Mouse (Mus musculus): ENCODE results near the gene F11r. TPM values are rescaled to one million over a fixed set of nuclear protein-coding genes. Genes with fewer than 3 reads are reported as not detected.
A peak's percentile ranks its signal among the peaks of the same experiment; 100 is the strongest.

F11r gene
- polyA plus RNA-seq, 1 experiment from 2014 or later: 38.2 TPM

DNA sequence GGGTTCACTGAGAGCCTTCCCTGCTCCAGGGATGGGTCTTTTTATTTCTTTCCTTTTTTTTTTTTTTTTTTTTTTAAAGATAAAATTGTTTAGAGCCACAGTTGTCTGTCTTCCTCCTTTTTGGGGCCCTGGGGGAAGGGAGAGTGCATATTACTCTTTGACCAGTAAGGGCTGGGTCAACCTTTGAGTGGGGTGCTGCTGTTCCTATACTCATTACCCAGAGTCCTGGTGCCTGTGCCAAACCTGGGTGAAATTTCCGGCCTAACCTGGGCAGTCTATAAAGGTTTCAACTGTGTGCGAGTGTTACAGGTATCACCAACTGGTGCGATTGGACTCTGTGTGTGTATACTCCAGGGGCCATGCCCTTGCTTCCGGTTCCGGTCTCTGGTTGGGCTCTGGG lies 18.7 kb upstream of the F11r start, which contains the start of gene Tstd1:
TSS of gene Tstd1 (plus strand) at position 213 of the 400 bp plus-strand sequence.
- Histone ChIP-seq H3K36me3 (peaks cover 80% of the 10 kb centered on the region), H3K27ac (no peak within 1 kb of the TSS), H3K27me3 (ENCODE audit: low read depth, poor library complexity, severe bottlenecking) (no peaks in the 10 kb centered on the region), H3K4me3 (no peak within 1 kb of the TSS), H3K9me3 (replicated peaks) (no peaks in the 10 kb centered on the region), H3K4me1 (peaks cover 4% of the 10 kb centered on the region)
- DNase-seq (ENCODE audit: low spot score): no peak
- 87% methylated on average over 5 of the region's 5 CpGs for WGBS

DNA sequence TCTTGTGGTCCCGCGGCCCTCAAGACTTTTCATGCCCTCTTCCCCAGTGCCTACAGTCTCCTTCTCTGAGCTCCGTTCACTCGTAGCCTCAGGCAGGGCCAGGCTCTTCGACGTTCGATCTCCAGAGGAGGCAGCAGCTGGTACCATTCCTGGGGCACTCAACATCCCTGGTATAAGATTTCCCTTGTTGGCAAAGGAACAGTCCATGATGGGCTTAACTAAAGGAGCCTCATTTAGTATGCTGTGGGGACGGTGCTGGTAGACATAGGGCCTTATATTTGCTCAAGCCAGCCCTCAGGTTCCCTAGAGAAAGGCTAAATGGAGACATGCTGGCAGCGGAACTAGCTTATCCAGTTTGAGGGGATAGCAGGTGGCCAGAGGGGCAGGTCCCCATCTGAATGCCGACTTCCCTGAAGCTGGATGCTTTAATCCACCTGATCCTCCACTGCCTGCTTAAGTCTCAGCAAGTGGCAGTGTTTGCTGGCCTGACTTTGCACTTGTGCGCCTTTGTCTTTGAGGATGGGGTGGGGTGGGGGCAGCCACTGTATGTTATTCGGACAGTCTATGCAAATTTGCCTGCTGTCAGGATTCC lies 17.9 kb upstream of the F11r start:
- Histone ChIP-seq H3K4me3 (no peak overlapping the region), H3K27me3 (ENCODE audit: low read depth, poor library complexity, severe bottlenecking) (no peaks in the 10 kb centered on the region), H3K27ac (no peak overlapping the region), H3K9me3 (replicated peaks) (no peaks in the 10 kb centered on the region), H3K4me1 (no peaks in the 10 kb centered on the region), H3K36me3 (peaks cover 73% of the 10 kb centered on the region)
- DNase-seq (ENCODE audit: low spot score): no peak
- 73% methylated on average over 12 of the region's 12 CpGs for WGBS

DNA sequence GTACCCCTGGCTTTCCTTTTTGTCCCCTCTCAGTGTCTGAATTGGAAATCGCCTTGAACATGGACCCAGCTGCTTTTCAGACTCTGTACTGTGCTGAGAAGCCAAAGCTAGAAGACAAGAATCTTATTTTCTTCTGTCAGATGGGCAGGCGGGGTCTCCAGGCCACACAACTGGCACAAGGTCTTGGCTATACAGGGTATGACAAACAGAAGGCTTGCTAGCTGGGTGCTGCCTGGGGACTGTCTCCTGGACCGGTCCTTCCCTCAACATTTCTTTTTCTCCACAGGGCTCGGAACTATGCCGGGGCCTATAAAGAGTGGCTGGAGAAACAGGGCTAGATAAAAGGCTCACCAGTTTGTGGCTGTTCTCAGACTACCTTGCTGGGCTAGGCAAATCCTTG lies 17.4 kb upstream of the F11r start:
- DNase-seq (ENCODE audit: low spot score): no peak
- peaks cover 68% of the 10 kb centered on the region for H3K36me3 ChIP-seq
- no peaks in the 10 kb centered on the region for H3K4me1 ChIP-seq
- H3K9me3 ChIP-seq (replicated peaks): no peaks in the 10 kb centered on the region
- H3K4me3 ChIP-seq: no peak overlapping the region
- H3K27ac ChIP-seq: no peak overlapping the region
- WGBS: 82% methylated on average over 5 of the region's 5 CpGs
- no peaks in the 10 kb centered on the region for H3K27me3 ChIP-seq (ENCODE audit: low read depth, poor library complexity, severe bottlenecking)

DNA sequence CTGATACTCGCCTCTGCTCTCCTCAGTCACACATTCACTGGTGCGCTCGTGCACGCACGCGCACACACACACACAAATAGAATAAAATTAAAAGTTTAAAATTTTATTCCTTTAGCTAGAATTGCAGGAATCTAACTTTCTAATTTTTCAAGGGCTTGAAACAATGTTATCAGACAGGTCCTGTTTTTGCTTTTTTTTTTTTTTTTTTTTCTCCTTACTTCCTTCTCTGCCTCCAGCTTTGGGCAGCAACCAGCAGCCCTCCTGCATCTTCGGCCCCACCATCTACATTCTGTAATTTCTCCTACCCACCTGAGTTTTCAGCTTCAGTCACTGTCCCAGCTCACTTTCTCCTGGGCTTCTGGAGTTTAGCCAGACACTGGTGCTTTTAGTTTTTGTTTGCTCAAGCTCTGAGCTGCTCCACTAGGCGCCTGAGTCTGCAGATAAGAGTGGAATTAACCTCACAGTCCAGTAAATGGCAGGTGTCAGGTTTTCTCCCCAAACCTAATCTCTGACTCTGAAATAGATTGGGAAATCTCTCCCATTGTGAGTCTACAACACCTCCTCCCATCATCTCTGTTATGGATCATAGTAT lies 14.7 kb upstream of the F11r start:
- no peak for DNase-seq (ENCODE audit: low spot score)
- Histone ChIP-seq H3K4me1 (0 out of 2 replicates have a peak, but pooled peaks cover 1% of the 10 kb centered on the region), H3K36me3 (peaks cover 41% of the 10 kb centered on the region), H3K9me3 (replicated peaks) (no peaks in the 10 kb centered on the region), H3K27me3 (ENCODE audit: low read depth, poor library complexity, severe bottlenecking) (no peaks in the 10 kb centered on the region), H3K4me3 (no peak overlapping the region), H3K27ac (no peak overlapping the region)
- 92% methylated on average over 8 of the region's 8 CpGs for WGBS

DNA sequence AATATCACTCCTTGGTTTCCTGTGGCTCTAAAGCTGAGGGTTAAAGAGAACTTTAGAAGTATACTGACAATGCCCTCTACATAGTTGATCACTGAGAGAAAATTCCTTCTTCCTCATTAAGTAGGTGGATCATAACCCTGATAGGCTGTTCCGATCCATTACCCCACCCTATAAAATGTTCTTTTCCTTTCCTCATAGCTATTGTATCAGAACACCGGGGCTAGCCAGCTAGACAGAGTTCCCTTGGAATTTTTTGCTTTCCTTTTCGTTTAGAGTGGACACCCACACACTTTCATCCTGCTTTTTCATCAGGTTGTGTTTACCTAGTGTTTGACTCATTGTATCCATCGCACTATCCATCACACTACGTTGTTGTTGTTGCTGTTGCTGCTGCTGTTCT lies 12.7 kb upstream of the F11r start:
- Histone ChIP-seq H3K36me3 (peaks cover 21% of the 10 kb centered on the region), H3K9me3 (replicated peaks) (no peaks in the 10 kb centered on the region), H3K27ac (no peak overlapping the region), H3K4me3 (no peak overlapping the region), H3K4me1 (0 out of 2 replicates have a peak, but pooled peaks cover 4% of the 10 kb centered on the region), H3K27me3 (ENCODE audit: low read depth, poor library complexity, severe bottlenecking) (no peaks in the 10 kb centered on the region)
- WGBS: 73% methylated on average over 5 of the region's 5 CpGs
- no peak for DNase-seq (ENCODE audit: low spot score)

DNA sequence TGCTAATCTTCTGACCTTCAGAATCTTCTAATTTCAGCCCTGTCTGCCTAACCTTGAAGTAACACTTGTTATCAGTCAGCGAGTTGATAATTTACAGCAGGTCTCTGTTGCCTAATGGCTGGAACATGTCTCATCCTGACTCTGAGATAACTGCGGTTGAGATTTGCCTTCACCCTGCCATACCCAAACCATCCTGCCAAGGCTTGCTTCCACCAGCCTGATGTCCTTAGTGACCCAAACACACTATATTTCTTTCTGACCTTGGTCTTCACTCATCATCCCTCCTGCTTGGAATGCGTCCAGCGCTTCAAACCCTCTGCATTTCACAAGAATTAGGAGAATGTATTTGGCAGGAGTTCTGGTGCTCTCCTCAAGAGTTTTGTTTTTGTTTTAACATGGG lies 12.2 kb upstream of the F11r start:
- 73% methylated on average over 4 of the region's 4 CpGs for WGBS
- H3K36me3 ChIP-seq: peaks cover 16% of the 10 kb centered on the region
- H3K9me3 ChIP-seq (replicated peaks): no peaks in the 10 kb centered on the region
- H3K4me1 ChIP-seq: 0 out of 2 replicates have a peak, but pooled peaks cover 4% of the 10 kb centered on the region
- no peak for DNase-seq (ENCODE audit: low spot score)
- no peak overlapping the region for H3K4me3 ChIP-seq
- H3K27me3 ChIP-seq (ENCODE audit: low read depth, poor library complexity, severe bottlenecking): no peaks in the 10 kb centered on the region
- H3K27ac ChIP-seq: no peak overlapping the region

DNA sequence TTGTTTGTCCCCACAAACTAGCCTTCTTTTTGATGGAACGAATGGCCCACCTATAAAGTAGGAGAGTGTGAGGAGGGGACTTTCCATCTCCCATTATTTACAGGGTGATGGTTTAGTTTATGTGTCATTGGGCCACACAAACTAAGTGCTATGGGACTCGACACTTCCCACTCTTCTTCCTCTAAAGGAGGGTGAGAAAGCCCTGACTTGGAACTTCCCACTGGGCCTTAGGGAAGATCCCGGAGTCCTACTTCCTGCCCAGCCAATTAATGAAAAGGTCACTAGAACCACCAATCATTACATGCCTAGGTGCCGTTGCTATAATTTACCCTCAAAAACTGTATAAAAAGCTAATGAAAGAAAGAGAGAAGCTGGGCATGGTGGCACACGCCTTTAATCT lies 5.2 kb upstream of the F11r start:
- DNase-seq (ENCODE audit: low spot score): no peak
- H3K9me3 ChIP-seq (replicated peaks): no peaks in the 10 kb centered on the region
- peaks cover 10% of the 10 kb centered on the region for H3K27me3 ChIP-seq (ENCODE audit: low read depth, poor library complexity, severe bottlenecking)
- no peak overlapping the region for H3K27ac ChIP-seq
- no peak overlapping the region for H3K4me3 ChIP-seq
- whole genome bisulfite sequencing: 77% methylated on average over 5 of the region's 5 CpGs
- peaks cover 15% of the 10 kb centered on the region for H3K4me1 ChIP-seq
- H3K36me3 ChIP-seq: no peaks in the 10 kb centered on the region

DNA sequence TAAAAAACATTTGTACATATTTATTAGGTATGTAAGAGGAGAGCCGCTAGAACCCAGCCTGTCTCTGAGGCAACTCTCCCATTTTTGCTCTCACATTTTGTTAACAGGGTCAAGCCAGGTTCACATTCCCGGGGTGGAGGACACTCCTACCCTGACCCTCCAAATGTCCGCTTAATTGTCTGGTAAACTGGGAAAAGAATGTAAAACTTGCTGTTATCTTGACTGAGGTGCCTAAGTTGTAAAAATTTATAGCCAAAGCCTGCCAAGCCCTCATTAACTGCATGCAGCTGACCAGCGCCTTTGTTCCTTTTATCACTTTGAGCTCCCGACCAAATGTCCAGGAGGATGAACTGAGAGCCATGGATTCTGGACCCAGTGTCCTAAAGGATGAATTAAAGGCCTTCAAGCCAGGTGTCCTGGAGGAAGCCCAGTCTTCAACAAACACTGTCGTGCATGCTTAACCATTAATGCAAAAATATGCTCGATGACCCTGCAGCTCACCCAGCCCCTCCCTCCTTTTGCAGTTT lies 2.0 kb upstream of the F11r start:
- peaks cover 43% of the 10 kb centered on the region for H3K4me1 ChIP-seq
- WGBS: 8% methylated on average over 7 of the region's 7 CpGs
- peaks cover 39% of the 10 kb centered on the region for H3K27me3 ChIP-seq (ENCODE audit: low read depth, poor library complexity, severe bottlenecking)
- no peak overlapping the region for H3K27ac ChIP-seq
- DNase-seq (ENCODE audit: low spot score): no peak
- H3K36me3 ChIP-seq: no peaks in the 10 kb centered on the region
- H3K4me3 ChIP-seq: no peak overlapping the region
- no peaks in the 10 kb centered on the region for H3K9me3 ChIP-seq (replicated peaks)

DNA sequence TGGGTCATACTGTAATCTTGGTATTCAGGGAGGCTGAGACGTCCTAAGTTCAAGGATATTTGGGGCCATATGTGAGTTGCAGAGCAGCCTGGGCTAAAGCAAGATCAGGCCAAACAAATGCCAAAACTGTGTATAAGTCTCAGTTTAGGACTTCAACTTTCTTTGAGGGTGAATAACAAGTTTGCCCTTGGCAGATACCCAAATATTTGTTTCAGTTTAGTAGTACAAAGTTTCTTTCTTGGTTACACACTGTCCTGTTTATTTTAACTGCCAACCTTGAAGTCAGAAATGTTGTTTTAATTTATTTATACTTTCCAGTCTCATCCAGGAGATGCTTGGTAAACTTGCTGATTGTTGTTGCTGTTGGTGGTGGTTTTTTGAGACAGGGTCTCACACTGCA lies 1.4 kb upstream of the F11r start:
- peaks cover 39% of the 10 kb centered on the region for H3K27me3 ChIP-seq (ENCODE audit: low read depth, poor library complexity, severe bottlenecking)

DNA sequence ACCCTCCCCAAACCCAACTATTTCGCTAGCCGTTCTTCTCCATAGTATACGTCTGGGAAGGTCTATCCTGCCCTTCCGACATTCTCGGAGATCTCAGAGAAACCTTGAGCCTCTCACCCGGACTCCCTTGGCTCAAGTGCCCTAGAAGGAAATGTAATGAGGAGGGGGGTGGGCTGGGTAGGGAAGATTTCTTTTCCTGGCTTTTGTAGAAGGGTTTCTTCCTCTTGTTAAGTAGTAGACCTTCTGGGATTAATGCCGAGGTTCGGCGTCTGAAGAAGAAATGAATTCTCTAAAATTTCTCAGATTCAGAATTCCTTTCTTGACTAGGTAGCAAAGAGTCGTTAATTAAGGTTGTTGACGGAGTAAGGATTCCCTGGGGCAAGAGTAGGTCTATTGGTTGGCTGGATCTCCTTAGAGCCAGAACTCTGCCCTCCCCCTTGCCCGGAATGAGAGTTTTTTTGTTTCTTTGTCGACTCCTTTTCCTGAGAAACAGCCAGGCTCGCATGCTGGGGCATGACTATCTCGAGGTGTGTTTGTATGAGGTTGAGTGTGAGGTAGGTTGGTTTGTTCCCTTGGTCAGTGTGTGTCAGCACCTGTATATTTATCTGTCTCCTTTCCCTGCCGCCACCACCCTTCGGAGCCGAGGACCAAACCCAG lies 807 bp downstream of the F11r start:
- DNase-seq (ENCODE audit: low spot score): peak; percentile 44
- H3K27me3 ChIP-seq (ENCODE audit: low read depth, poor library complexity, severe bottlenecking): peaks cover 39% of the 10 kb centered on the region
- H3K4me1 ChIP-seq: peaks cover 56% of the 10 kb centered on the region
- H3K27ac ChIP-seq: peak overlapping the region; percentile 59
- no peaks in the 10 kb centered on the region for H3K36me3 ChIP-seq
- H3K4me3 ChIP-seq: peak overlapping the region; percentile 55
- 2% methylated on average over 18 of the region's 18 CpGs for WGBS
- H3K9me3 ChIP-seq (replicated peaks): no peaks in the 10 kb centered on the region

More for the DNA sequence above, 1.4 kb upstream of the F11r start:
- Histone ChIP-seq H3K27ac (no peak overlapping the region), H3K4me3 (no peak overlapping the region), H3K4me1 (peaks cover 47% of the 10 kb centered on the region), H3K36me3 (no peaks in the 10 kb centered on the region), H3K9me3 (replicated peaks) (no peaks in the 10 kb centered on the region)
- DNase-seq (ENCODE audit: low spot score): no peak
- WGBS: 38% methylated on average over 1 of the region's 1 CpGs

DNA sequence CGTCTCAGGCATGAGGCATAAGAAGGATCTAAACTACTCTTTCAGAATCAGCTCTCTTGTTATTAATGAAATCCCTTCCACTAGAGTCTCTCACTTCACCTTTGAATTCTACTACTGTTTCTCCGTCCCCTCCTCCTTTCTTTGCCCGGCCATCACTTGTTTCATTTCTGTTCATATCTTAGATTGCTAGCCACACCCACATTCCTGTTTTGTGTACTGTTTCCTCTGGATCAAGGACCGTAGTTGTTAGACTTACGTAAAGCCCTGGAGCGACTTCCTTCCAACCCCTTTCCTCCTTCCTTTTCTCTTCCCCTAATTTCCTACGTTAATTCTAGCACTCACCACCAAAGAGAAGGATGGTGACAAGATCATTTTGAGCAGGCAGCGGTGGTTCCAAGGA lies 1.7 kb downstream of the F11r start:
- H3K4me3 ChIP-seq: peak overlapping the region; percentile 55
- no peak overlapping the region for H3K27ac ChIP-seq
- no peak for DNase-seq (ENCODE audit: low spot score)
- peaks cover 5% of the 10 kb centered on the region; the same call in 1 of the 2 replicates for H3K36me3 ChIP-seq
- H3K27me3 ChIP-seq (ENCODE audit: low read depth, poor library complexity, severe bottlenecking): peaks cover 39% of the 10 kb centered on the region
- peaks cover 56% of the 10 kb centered on the region for H3K4me1 ChIP-seq
- H3K9me3 ChIP-seq (replicated peaks): no peaks in the 10 kb centered on the region
- 21% methylated on average over 8 of the region's 8 CpGs for WGBS

DNA sequence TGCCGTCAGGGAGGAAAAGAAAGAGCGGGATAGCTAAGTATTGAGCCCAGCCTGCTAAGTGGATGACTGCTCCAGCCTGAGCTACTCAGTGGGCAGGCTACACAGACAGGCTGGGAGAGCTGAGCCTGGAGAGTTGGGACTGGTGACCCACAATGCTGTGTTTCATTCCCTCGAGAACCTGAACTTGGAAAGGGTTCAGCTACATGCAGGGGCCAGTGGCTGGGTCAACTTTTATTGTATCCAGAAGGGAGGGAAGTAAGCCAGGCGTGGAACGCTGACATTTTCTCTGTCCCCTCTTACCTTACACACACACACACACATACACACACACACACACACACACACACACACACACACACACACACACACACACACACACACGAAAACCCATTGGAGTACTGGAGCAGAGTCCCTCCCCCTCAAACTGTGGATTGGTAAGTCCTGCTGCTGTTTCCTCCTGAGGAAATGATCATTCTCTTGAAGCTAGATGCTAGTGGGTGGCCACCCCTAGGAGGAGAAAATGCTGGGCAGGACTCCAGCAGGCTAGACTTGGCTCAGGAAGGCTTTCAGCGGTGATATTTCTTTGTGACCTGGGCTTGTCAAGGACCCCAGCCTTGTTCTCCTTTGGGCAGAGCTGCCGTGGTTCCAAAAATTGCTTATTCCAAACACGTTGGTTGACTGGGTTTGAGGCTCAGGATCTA lies 2.8 kb downstream of the F11r start:
- peaks cover 5% of the 10 kb centered on the region; the same call in 1 of the 2 replicates for H3K36me3 ChIP-seq
- H3K27me3 ChIP-seq (ENCODE audit: low read depth, poor library complexity, severe bottlenecking): peaks cover 39% of the 10 kb centered on the region
- peak overlapping the region; percentile 36; the same call in 1 of the 2 replicates for H3K27ac ChIP-seq
- no peaks in the 10 kb centered on the region for H3K9me3 ChIP-seq (replicated peaks)
- peaks cover 52% of the 10 kb centered on the region for H3K4me1 ChIP-seq
- WGBS: 43% methylated on average over 9 of the region's 9 CpGs
- 0 out of 2 replicates have a peak overlapping the region, but pooled peaks have one; percentile 4 for H3K4me3 ChIP-seq
- DNase-seq (ENCODE audit: low spot score): no peak
